Comparison of ENCODE assay signal across 8 mouse cellular contexts in genomic region chr12:25099313-25099562, GRCm38 (mm10). TPM values are rescaled to one million over a fixed set of nuclear protein-coding genes. Genes with fewer than 3 reads are reported as not detected.
DNase-seq lines count a peak whose midpoint lies in the region; ATAC-seq lines count a peak whose summit lies in the region.

No protein-coding gene starts in this region.

- H3K36me3 ChIP-seq in forebrain, embryonic 16.5 days (ENCODE audit: control insufficient read depth, insufficient read depth) = no peaks in the 10 kb centered on the region
- no peaks in the 10 kb centered on the region for H3K36me3 ChIP-seq in intestine, embryonic 14.5 days (ENCODE audit: control insufficient read depth, insufficient read depth, low read length)
- H3K36me3 ChIP-seq in liver, embryonic 12.5 days = no peaks in the 10 kb centered on the region

- no peaks in the 10 kb centered on the region for H3K9me3 ChIP-seq in forebrain, embryonic 16.5 days (ENCODE audit: control insufficient read depth, low read length)
- H3K9me3 ChIP-seq in intestine, embryonic 14.5 days (ENCODE audit: control insufficient read depth, low read length) = no peaks in the 10 kb centered on the region
- no peaks in the 10 kb centered on the region for H3K9me3 ChIP-seq in liver, embryonic 12.5 days (replicated peaks)

- WGBS in forebrain, embryonic 16.5 days = 0% methylated on average over 9 of the region's 9 CpGs
- WGBS in intestine, embryonic 14.5 days = 1% methylated on average over 9 of the region's 9 CpGs
- WGBS in liver, embryonic 12.5 days (ENCODE audit: insufficient replicate concordance) = 2% methylated on average over 9 of the region's 9 CpGs

- H3K4me1 ChIP-seq in forebrain, embryonic 16.5 days (replicated peaks; ENCODE audit: control insufficient read depth, insufficient read depth, low read length) = peaks cover 45% of the 10 kb centered on the region
- peaks cover 22% of the 10 kb centered on the region for H3K4me1 ChIP-seq in intestine, embryonic 14.5 days (replicated peaks; ENCODE audit: control insufficient read depth, insufficient read depth, low read length)
- peaks cover 30% of the 10 kb centered on the region for H3K4me1 ChIP-seq in liver, embryonic 12.5 days

- H3K9ac ChIP-seq in forebrain, embryonic 16.5 days (replicated peaks; ENCODE audit: low read depth, low read length) = peak overlapping the region; percentile 63
- peak overlapping the region; percentile 81 for H3K9ac ChIP-seq in intestine, embryonic 14.5 days (ENCODE audit: low read length)
- H3K9ac ChIP-seq in liver, embryonic 12.5 days = 0 out of 2 replicates have a peak overlapping the region, but pooled peaks have one; percentile 27

- DNase-seq in heart, adult 8-10 months (ENCODE audit: low spot score) = peak; percentile 24
- no peak for DNase-seq in heart, adult 11 months
- peak; percentile 69 for DNase-seq in adrenal gland, postnatal 25 days
- DNase-seq in intestine, embryonic 14.5 days (ENCODE audit: low spot score) = no peak
- peak; percentile 6 to 24 for DNase-seq in natural killer cell, adult 2 months (ENCODE audit: low spot score in 2 of 2)
- no peak for DNase-seq in T-cell, adult 2 months (ENCODE audit: low spot score)

- H3K4me2 ChIP-seq in forebrain, embryonic 16.5 days (ENCODE audit: low read length) = peak overlapping the region; percentile 97
- H3K4me2 ChIP-seq in intestine, embryonic 14.5 days (ENCODE audit: low read length) = peak overlapping the region; percentile 89
- H3K4me2 ChIP-seq in liver, embryonic 12.5 days = peak overlapping the region; percentile 70

- H3K4me3 ChIP-seq in forebrain, embryonic 16.5 days (replicated peaks; ENCODE audit: low read length) = peak overlapping the region; percentile 58
- H3K4me3 ChIP-seq in intestine, embryonic 14.5 days (ENCODE audit: low read depth, low read length) = peak overlapping the region; percentile 94
- H3K4me3 ChIP-seq in liver, embryonic 12.5 days = peak overlapping the region; percentile 43

- peak overlapping the region; percentile 86 for H3K27ac ChIP-seq in forebrain, embryonic 16.5 days (ENCODE audit: low read length)
- H3K27ac ChIP-seq in intestine, embryonic 14.5 days (ENCODE audit: low read depth) = peak overlapping the region; percentile 99
- H3K27ac ChIP-seq in liver, embryonic 12.5 days = peak overlapping the region; percentile 82

- no peaks in the 10 kb centered on the region for H3K27me3 ChIP-seq in forebrain, embryonic 16.5 days (replicated peaks; ENCODE audit: control insufficient read depth, insufficient read depth, low read length)
- no peaks in the 10 kb centered on the region for H3K27me3 ChIP-seq in intestine, embryonic 14.5 days (replicated peaks; ENCODE audit: control insufficient read depth, insufficient read depth, low read length)
- peaks cover 88% of the 10 kb centered on the region for H3K27me3 ChIP-seq in liver, embryonic 12.5 days (replicated peaks)

- ATAC-seq in forebrain, embryonic 16.5 days = no peak
- peak; percentile 40 for ATAC-seq in intestine, embryonic 14.5 days (replicated peaks; ENCODE audit: low FRiP score, low TSS enrichment, low read depth)
- ATAC-seq in liver, embryonic 12.5 days = no peak

RNA-seq across cellular contexts. Expression of gene Id2, which starts 2.3 kb away (rescaled TPM):
- 10 to 100 TPM; 12.0 to 15.8 (median 13.6) TPM for total RNA-seq in heart, adult 8-10 months (2022)
- 520 and 569 TPM in 2 replicates for total RNA-seq in adrenal gland, postnatal 25 days (2021)
- polyA plus RNA-seq in forebrain, embryonic 16.5 days (2015; fragmentation: Nextera tagmentation; extraction: Ambion mirVana) = 592 and 764 TPM in 2 replicates
- 502 and 573 TPM in 2 replicates for polyA plus RNA-seq in intestine, embryonic 14.5 days (2014; fragmentation: Nextera tagmentation; extraction: Ambion mirVana)
- 111 and 112 TPM in 2 replicates for polyA plus RNA-seq in liver, embryonic 12.5 days (2016; fragmentation: Nextera tagmentation; extraction: Ambion mirVana)

Comparison
In these comparisons a context has a peak if more than half of its experiments do, and no peak if none do; other contexts are left out.
1. DNase-seq: peak in heart, adult 8-10 months (single experiment), adrenal gland, postnatal 25 days (single experiment) and natural killer cell, adult 2 months (2 of 2); none in heart, adult 11 months (single experiment), intestine, embryonic 14.5 days (single experiment) and T-cell, adult 2 months (single experiment).
2. H3K4me3 ChIP-seq: peak in every context shown above with its lines; median percentile 94 in intestine, embryonic 14.5 days; 58 in forebrain, embryonic 16.5 days; 43 in liver, embryonic 12.5 days.
3. H3K9ac ChIP-seq: peak in every context shown above with its lines; median percentile 81 in intestine, embryonic 14.5 days; 63 in forebrain, embryonic 16.5 days; 27 in liver, embryonic 12.5 days.
4. Peak in every context shown above with its lines, with median percentiles within 50 percentile points of each other: H3K27ac ChIP-seq and H3K4me2 ChIP-seq.